Mouse (Mus musculus): Measurements from ENCODE around the gene Scaper. TPM values are rescaled to one million over a fixed set of nuclear protein-coding genes. Genes with fewer than 3 reads are reported as not detected.

Scaper gene
- polyA plus RNA-seq (2015; fragmentation: Nextera tagmentation; extraction: Ambion mirVana): 41.7 and 46.6 TPM in 2 replicates

- under 1% methylated on average over 59 of the region's 60 CpGs for WGBS
- Histone ChIP-seq H3K9me3 (no peaks in the 10 kb centered on the region), H3K9ac (peak within 1 kb of the TSS; percentile 82), H3K4me1 (peaks cover 19% of the 10 kb centered on the region), H3K4me2 (peak within 1 kb of the TSS; percentile 70), H3K27me3 (replicated peaks) (no peaks in the 10 kb centered on the region), H3K36me3 (replicated peaks) (no peaks in the 10 kb centered on the region), H3K27ac (peak within 1 kb of the TSS; percentile 85), H3K4me3 (peak within 1 kb of the TSS; percentile 79)
- peak; percentile 98 for ATAC-seq (replicated peaks)
Observed at GRCm38 (mm10) chr9:55937664-55938617, at the start of gene Scaper. Gene Scaper (minus strand): TSS chr9:55938119.

GRCm38 (mm10) chr9:55946819-55947218 lies 8.9 kb upstream of the Scaper start:
- WGBS: 18% methylated on average over 1 of the region's 1 CpGs
- no peaks in the 10 kb centered on the region for H3K36me3 ChIP-seq (replicated peaks)
- no peaks in the 10 kb centered on the region for H3K9me3 ChIP-seq
- H3K4me3 ChIP-seq: no peak overlapping the region
- no peak overlapping the region for H3K27ac ChIP-seq
- ATAC-seq (replicated peaks): no peak
- no peak overlapping the region for H3K4me2 ChIP-seq
- H3K27me3 ChIP-seq (replicated peaks): no peaks in the 10 kb centered on the region
- no peaks in the 10 kb centered on the region for H3K4me1 ChIP-seq
- H3K9ac ChIP-seq: no peak overlapping the region

- H3K9me3 ChIP-seq: no peaks in the 10 kb centered on the region
- no peak overlapping the region for H3K9ac ChIP-seq
- peaks cover 17% of the 10 kb centered on the region for H3K4me1 ChIP-seq
- no peak for ATAC-seq (replicated peaks)
- H3K4me3 ChIP-seq: no peak overlapping the region
- no peaks in the 10 kb centered on the region for H3K27me3 ChIP-seq (replicated peaks)
- no peak overlapping the region for H3K4me2 ChIP-seq
- H3K36me3 ChIP-seq (replicated peaks): no peaks in the 10 kb centered on the region
- no peak overlapping the region for H3K27ac ChIP-seq
Observed at GRCm38 (mm10) chr9:55941356-55941755, 3.4 kb upstream of the Scaper start.

- no peak for ATAC-seq (replicated peaks)
- H3K4me3 ChIP-seq: peak overlapping the region; percentile 79
- peaks cover 19% of the 10 kb centered on the region for H3K4me1 ChIP-seq
- H3K9ac ChIP-seq: peak overlapping the region; percentile 82
- H3K9me3 ChIP-seq: no peaks in the 10 kb centered on the region
- no peaks in the 10 kb centered on the region for H3K27me3 ChIP-seq (replicated peaks)
- no peaks in the 10 kb centered on the region for H3K36me3 ChIP-seq (replicated peaks)
- H3K27ac ChIP-seq: peak overlapping the region; percentile 85; the same call in 1 of the 2 replicates
- WGBS: 63% methylated on average over 6 of the region's 6 CpGs
- H3K4me2 ChIP-seq: peak overlapping the region; percentile 70
Observed at GRCm38 (mm10) chr9:55938618-55938985, 683 bp upstream of the Scaper start.

- ATAC-seq (replicated peaks): no peak
- 29% methylated on average over 5 of the region's 5 CpGs for whole genome bisulfite sequencing
- H3K27me3 ChIP-seq (replicated peaks): no peaks in the 10 kb centered on the region
Observed at GRCm38 (mm10) chr9:55937224-55937663, 675 bp downstream of the Scaper start.

GRCm38 (mm10) chr9:55932482-55932881 lies 5.4 kb downstream of the Scaper start:
- WGBS: 88% methylated on average over 1 of the region's 1 CpGs
- Histone ChIP-seq H3K36me3 (replicated peaks) (no peaks in the 10 kb centered on the region), H3K27ac (no peak overlapping the region), H3K4me1 (peaks cover 12% of the 10 kb centered on the region), H3K4me2 (no peak overlapping the region), H3K9ac (no peak overlapping the region), H3K4me3 (no peak overlapping the region), H3K9me3 (no peaks in the 10 kb centered on the region), H3K27me3 (replicated peaks) (no peaks in the 10 kb centered on the region)
- no peak for ATAC-seq (replicated peaks)

More at GRCm38 (mm10) chr9:55937224-55937663, 675 bp downstream of the Scaper start:
- H3K27ac ChIP-seq: peak overlapping the region; percentile 85
- peak overlapping the region; percentile 79 for H3K4me3 ChIP-seq
- peak overlapping the region; percentile 70 for H3K4me2 ChIP-seq
- peaks cover 19% of the 10 kb centered on the region for H3K4me1 ChIP-seq
- H3K9ac ChIP-seq: peak overlapping the region; percentile 82
- H3K36me3 ChIP-seq (replicated peaks): no peaks in the 10 kb centered on the region
- H3K9me3 ChIP-seq: no peaks in the 10 kb centered on the region

GRCm38 (mm10) chr9:55918579-55918978 lies 19.3 kb downstream of the Scaper start:
- Histone ChIP-seq H3K9me3 (no peaks in the 10 kb centered on the region), H3K9ac (no peak overlapping the region), H3K4me2 (no peak overlapping the region), H3K4me1 (no peaks in the 10 kb centered on the region), H3K4me3 (no peak overlapping the region), H3K27me3 (replicated peaks) (no peaks in the 10 kb centered on the region), H3K36me3 (replicated peaks) (no peaks in the 10 kb centered on the region), H3K27ac (no peak overlapping the region)
- no peak for ATAC-seq (replicated peaks)
- 73% methylated on average over 3 of the region's 3 CpGs for WGBS

GRCm38 (mm10) chr9:55916751-55917150 lies 21.2 kb downstream of the Scaper start:
- H3K27me3 ChIP-seq (replicated peaks): no peaks in the 10 kb centered on the region
- ATAC-seq (replicated peaks): no peak
- no peaks in the 10 kb centered on the region for H3K4me1 ChIP-seq
- H3K4me3 ChIP-seq: no peak overlapping the region
- H3K9me3 ChIP-seq: no peaks in the 10 kb centered on the region
- H3K27ac ChIP-seq: no peak overlapping the region
- no peak overlapping the region for H3K9ac ChIP-seq
- no peak overlapping the region for H3K4me2 ChIP-seq
- no peaks in the 10 kb centered on the region for H3K36me3 ChIP-seq (replicated peaks)

- Histone ChIP-seq H3K27ac (no peak overlapping the region), H3K9me3 (no peaks in the 10 kb centered on the region), H3K4me3 (no peak overlapping the region), H3K27me3 (replicated peaks) (no peaks in the 10 kb centered on the region), H3K4me1 (no peaks in the 10 kb centered on the region), H3K9ac (no peak overlapping the region), H3K36me3 (replicated peaks) (0 out of 2 replicates have a peak, but pooled peaks cover 7% of the 10 kb centered on the region), H3K4me2 (no peak overlapping the region)
- no peak for ATAC-seq (replicated peaks)
- 70% methylated on average over 2 of the region's 2 CpGs for WGBS
Observed at GRCm38 (mm10) chr9:55911481-55911880, 26.4 kb downstream of the Scaper start.

- Histone ChIP-seq H3K27ac (no peak overlapping the region), H3K36me3 (replicated peaks) (no peaks in the 10 kb centered on the region), H3K27me3 (replicated peaks) (no peaks in the 10 kb centered on the region), H3K4me1 (no peaks in the 10 kb centered on the region), H3K9ac (no peak overlapping the region), H3K4me2 (no peak overlapping the region), H3K9me3 (no peaks in the 10 kb centered on the region), H3K4me3 (no peak overlapping the region)
- 64% methylated on average over 2 of the region's 2 CpGs for WGBS
- ATAC-seq (replicated peaks): no peak
Observed at GRCm38 (mm10) chr9:55902964-55903363, 35.0 kb downstream of the Scaper start.

- Histone ChIP-seq H3K4me3 (no peak overlapping the region), H3K9me3 (no peaks in the 10 kb centered on the region), H3K36me3 (replicated peaks) (no peaks in the 10 kb centered on the region), H3K4me2 (no peak overlapping the region), H3K27me3 (replicated peaks) (no peaks in the 10 kb centered on the region), H3K9ac (no peak overlapping the region), H3K27ac (no peak overlapping the region), H3K4me1 (no peaks in the 10 kb centered on the region)
- ATAC-seq (replicated peaks): no peak
- 79% methylated on average over 3 of the region's 3 CpGs for WGBS
Observed at GRCm38 (mm10) chr9:55901588-55901987, 36.3 kb downstream of the Scaper start.

- H3K4me1 ChIP-seq: no peaks in the 10 kb centered on the region
- no peaks in the 10 kb centered on the region for H3K9me3 ChIP-seq
- H3K36me3 ChIP-seq (replicated peaks): no peaks in the 10 kb centered on the region
- WGBS: 49% methylated on average over 4 of the region's 4 CpGs
- H3K4me3 ChIP-seq: no peak overlapping the region
- ATAC-seq (replicated peaks): no peak
- no peak overlapping the region for H3K9ac ChIP-seq
- no peak overlapping the region for H3K4me2 ChIP-seq
- H3K27me3 ChIP-seq (replicated peaks): no peaks in the 10 kb centered on the region
- no peak overlapping the region for H3K27ac ChIP-seq
Observed at GRCm38 (mm10) chr9:55900531-55900930, 37.4 kb downstream of the Scaper start.

GRCm38 (mm10) chr9:55878066-55878465 lies 59.9 kb downstream of the Scaper start:
- Histone ChIP-seq H3K4me1 (no peaks in the 10 kb centered on the region), H3K27ac (no peak overlapping the region), H3K9me3 (no peaks in the 10 kb centered on the region), H3K4me2 (no peak overlapping the region), H3K36me3 (replicated peaks) (no peaks in the 10 kb centered on the region), H3K4me3 (no peak overlapping the region), H3K9ac (no peak overlapping the region), H3K27me3 (replicated peaks) (no peaks in the 10 kb centered on the region)
- no peak for ATAC-seq (replicated peaks)
- WGBS: 89% methylated on average over 1 of the region's 1 CpGs

Data from midbrain, embryonic 15.5 days (tissue).